Mouse (Mus musculus): Measurements from ENCODE around the gene Ldlrad3. TPM values are rescaled to one million over a fixed set of nuclear protein-coding genes. Genes with fewer than 3 reads are reported as not detected.

The Ldlrad3 gene
- total RNA-seq, 1 experiment from 2014 or later, result 10.2 TPM

DNA sequence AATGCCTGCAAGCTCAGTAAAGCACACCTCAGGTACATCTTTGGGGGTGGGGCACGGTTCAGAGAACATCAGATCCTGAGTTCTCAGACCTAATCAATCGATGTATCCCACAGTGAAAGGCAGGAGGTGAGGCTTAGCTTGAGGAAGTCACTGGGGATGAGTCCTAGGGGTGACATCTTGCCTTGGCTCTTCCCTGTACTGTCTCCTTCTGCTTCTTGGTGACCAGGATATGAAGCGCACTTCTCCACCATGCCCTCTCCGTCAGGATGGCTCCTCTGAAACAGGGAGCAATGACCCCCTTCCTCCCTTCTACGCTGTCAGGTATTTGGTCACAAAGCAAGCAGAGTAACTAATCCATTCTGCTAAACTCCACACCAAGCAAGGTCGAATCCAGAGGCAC, 79.5 kb downstream of the Ldlrad3 start:
- no peak for ATAC-seq (replicated peaks in 1 of 2; ENCODE audit: insufficient read depth in 1 of 2, low FRiP score in 2 of 2, low TSS enrichment in 1 of 2, low read depth in 1 of 2, poor library complexity in 2 of 2, severe bottlenecking in 2 of 2)

DNA sequence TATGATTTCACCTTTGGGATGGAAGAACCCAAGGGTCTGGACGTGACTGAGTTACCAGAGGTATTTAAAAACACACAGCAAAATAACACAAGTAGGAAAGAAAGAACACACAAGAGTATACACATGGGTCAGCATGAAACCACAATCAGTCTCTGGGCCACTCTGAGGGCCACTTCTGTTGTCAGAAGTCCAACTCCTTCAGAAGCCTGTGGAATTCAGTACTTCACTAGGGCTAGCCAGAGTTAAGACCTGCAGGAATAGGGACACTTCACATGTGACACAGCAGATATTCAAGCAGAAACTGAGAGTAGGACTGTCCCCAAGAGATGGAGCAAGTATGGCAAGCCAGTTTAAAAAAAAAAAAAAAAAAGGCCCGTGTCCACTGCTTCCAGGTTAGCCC, 80.7 kb downstream of the Ldlrad3 start:
- ATAC-seq (replicated peaks in 1 of 2; ENCODE audit: insufficient read depth in 1 of 2, low FRiP score in 2 of 2, low TSS enrichment in 1 of 2, low read depth in 1 of 2, poor library complexity in 2 of 2, severe bottlenecking in 2 of 2), result no peak

- ATAC-seq (replicated peaks in 1 of 2; ENCODE audit: insufficient read depth in 1 of 2, low FRiP score in 2 of 2, low TSS enrichment in 1 of 2, low read depth in 1 of 2, poor library complexity in 2 of 2, severe bottlenecking in 2 of 2), result no peak
Observed at GRCm38 (mm10) chr2:102103955-102104354, 82.2 kb downstream of the Ldlrad3 start.

DNA sequence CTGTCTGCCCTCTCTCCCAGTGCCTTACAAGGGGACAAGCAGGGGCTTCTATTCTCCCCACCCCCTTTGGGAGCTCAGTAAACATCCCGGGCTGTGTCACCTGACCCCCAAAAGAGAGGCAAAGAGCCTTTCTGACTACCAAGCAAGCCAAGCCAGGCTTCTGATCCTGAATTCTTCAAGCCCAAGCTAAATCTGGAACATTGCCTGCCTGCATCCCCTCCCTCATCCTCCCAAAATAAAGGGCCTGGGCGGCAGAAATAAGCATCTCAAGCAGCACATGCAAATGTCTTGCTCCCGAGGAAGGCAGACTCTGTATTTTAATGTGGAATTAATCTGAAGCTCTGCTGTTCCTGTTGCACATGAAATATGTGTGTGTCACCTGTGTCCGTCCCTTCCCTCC, 85.7 kb downstream of the Ldlrad3 start:
- ATAC-seq (replicated peaks in 1 of 2; ENCODE audit: insufficient read depth in 1 of 2, low FRiP score in 2 of 2, low TSS enrichment in 1 of 2, low read depth in 1 of 2, poor library complexity in 2 of 2, severe bottlenecking in 2 of 2), result no peak

DNA sequence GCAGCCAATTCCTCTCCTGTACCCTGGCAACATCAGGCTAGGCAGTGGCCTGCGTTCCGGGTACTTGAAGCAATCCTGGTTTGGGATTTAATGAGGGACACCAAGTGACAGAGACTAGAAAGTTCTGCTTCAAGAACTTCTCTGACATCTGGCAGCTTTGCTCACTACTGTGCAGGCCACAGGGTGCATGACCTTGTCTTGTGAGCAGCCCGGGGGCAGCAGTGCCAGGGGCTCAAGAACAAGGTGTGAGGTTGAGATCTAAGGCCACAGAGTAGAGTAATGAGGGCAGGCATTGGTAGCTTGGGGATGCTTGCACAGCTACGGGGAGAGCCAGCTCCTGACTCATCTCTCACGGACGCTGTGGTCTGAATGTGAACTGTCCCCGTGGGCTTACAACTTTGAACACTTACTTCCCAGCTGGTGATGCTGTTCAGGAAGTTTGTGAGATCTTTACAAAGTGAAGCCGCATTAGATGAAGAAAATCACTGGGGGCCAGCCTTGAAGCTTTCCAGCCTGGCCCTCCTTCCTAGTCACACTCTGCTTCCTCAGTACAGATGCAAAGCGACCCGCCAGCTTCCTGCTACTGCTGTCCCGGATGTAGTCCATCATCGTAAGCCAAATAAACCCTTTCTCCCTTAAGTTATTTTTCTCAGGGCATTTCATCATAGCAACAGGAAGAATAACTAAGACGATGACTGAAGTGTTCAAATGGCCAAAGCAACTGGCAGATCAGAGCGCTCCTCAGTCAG, 86.3 kb downstream of the Ldlrad3 start:
- no peak for ATAC-seq (replicated peaks in 1 of 2; ENCODE audit: insufficient read depth in 1 of 2, low FRiP score in 2 of 2, low TSS enrichment in 1 of 2, low read depth in 1 of 2, poor library complexity in 2 of 2, severe bottlenecking in 2 of 2)

- ATAC-seq (replicated peaks in 1 of 2; ENCODE audit: insufficient read depth in 1 of 2, low FRiP score in 2 of 2, low TSS enrichment in 1 of 2, low read depth in 1 of 2, poor library complexity in 2 of 2, severe bottlenecking in 2 of 2), result no peak
Observed at GRCm38 (mm10) chr2:102099261-102099660, 86.9 kb downstream of the Ldlrad3 start.

GRCm38 (mm10) chr2:102094773-102095172, 91.4 kb downstream of the Ldlrad3 start:
- ATAC-seq (replicated peaks in 1 of 2; ENCODE audit: insufficient read depth in 1 of 2, low FRiP score in 2 of 2, low TSS enrichment in 1 of 2, low read depth in 1 of 2, poor library complexity in 2 of 2, severe bottlenecking in 2 of 2), result no peak

DNA sequence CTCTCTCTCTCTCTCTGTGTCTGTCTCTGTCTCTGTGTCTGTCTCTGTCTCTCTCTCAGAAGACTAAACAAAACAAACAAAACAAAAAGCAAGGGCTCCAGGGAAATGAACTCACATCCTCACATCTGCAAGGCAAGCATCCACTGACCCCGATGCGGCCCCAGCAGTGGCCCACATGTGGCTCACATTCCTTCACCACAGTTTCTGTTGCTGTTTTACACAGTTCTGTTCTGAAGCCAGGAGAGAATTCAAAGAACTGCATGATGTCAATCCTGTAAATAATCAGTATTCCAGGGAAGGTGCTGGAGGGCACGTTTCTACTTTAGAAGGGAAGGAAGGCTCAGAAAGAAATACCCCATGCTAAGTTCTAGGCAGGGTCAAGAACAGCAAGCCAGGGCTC, 91.9 kb downstream of the Ldlrad3 start:
- no peak for ATAC-seq (replicated peaks in 1 of 2; ENCODE audit: insufficient read depth in 1 of 2, low FRiP score in 2 of 2, low TSS enrichment in 1 of 2, low read depth in 1 of 2, poor library complexity in 2 of 2, severe bottlenecking in 2 of 2)

- no peak for ATAC-seq (replicated peaks in 1 of 2; ENCODE audit: insufficient read depth in 1 of 2, low FRiP score in 2 of 2, low TSS enrichment in 1 of 2, low read depth in 1 of 2, poor library complexity in 2 of 2, severe bottlenecking in 2 of 2)
Observed at GRCm38 (mm10) chr2:102092579-102092978, 93.6 kb downstream of the Ldlrad3 start.

- peak; percentile 65 to 80 for ATAC-seq (replicated peaks in 1 of 2; ENCODE audit: insufficient read depth in 1 of 2, low FRiP score in 2 of 2, low TSS enrichment in 1 of 2, low read depth in 1 of 2, poor library complexity in 2 of 2, severe bottlenecking in 2 of 2)
Observed at GRCm38 (mm10) chr2:102091516-102092350, 94.5 kb downstream of the Ldlrad3 start.

GRCm38 (mm10) chr2:102087787-102088186, 98.4 kb downstream of the Ldlrad3 start:
- no peak for ATAC-seq (replicated peaks in 1 of 2; ENCODE audit: insufficient read depth in 1 of 2, low FRiP score in 2 of 2, low TSS enrichment in 1 of 2, low read depth in 1 of 2, poor library complexity in 2 of 2, severe bottlenecking in 2 of 2)

GRCm38 (mm10) chr2:102086583-102086982, 99.6 kb downstream of the Ldlrad3 start:
- no peak for ATAC-seq (replicated peaks in 1 of 2; ENCODE audit: insufficient read depth in 1 of 2, low FRiP score in 2 of 2, low TSS enrichment in 1 of 2, low read depth in 1 of 2, poor library complexity in 2 of 2, severe bottlenecking in 2 of 2)

DNA sequence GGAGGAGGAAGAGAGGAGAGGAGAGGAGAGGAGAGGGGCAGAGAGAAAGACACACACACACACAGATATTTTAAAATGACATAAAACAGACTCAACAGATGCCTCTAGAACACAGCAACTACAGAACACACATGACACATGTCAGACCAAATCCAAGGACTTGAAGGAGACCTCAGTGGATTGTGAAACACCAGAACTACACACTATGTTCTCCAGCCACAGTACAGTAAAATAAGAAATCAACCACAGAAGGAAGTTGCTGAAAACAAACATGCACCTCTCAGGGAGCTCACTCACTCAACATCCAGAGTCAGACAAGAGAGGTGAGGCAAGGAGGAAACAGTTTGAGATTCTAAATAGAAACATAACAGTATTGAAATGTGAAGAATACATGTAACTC, 103.4 kb downstream of the Ldlrad3 start:
- ATAC-seq (replicated peaks in 1 of 2; ENCODE audit: insufficient read depth in 1 of 2, low FRiP score in 2 of 2, low TSS enrichment in 1 of 2, low read depth in 1 of 2, poor library complexity in 2 of 2, severe bottlenecking in 2 of 2), result no peak

- peak in 1 of 2 experiments; percentile 53; a peak in 2 of 4 replicates for ATAC-seq (replicated peaks in 1 of 2; ENCODE audit: insufficient read depth in 1 of 2, low FRiP score in 2 of 2, low TSS enrichment in 1 of 2, low read depth in 1 of 2, poor library complexity in 2 of 2, severe bottlenecking in 2 of 2)
Observed at GRCm38 (mm10) chr2:102077554-102077953, 108.6 kb downstream of the Ldlrad3 start.

DNA sequence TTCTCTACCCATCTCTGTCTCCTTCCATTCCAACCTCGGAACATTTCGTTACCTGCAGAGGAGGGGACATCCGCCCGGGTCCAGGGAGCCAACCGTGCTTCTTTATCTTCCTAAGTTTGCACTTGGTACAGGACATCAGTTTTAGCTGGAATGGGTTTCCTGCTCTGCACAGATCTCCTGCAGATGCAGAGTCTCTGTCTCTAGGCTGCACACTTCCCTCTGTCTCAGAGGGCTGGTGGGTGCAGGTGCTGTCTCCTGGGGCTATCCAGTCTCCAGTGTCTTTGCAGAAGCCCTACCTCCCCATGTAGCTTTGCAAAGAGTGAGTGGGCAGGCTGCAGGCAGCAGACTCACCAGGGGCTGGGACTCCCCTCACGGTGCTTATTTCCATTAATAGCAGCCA, 109.9 kb downstream of the Ldlrad3 start:
- no peak for ATAC-seq (replicated peaks in 1 of 2; ENCODE audit: insufficient read depth in 1 of 2, low FRiP score in 2 of 2, low TSS enrichment in 1 of 2, low read depth in 1 of 2, poor library complexity in 2 of 2, severe bottlenecking in 2 of 2)

- ATAC-seq (replicated peaks in 1 of 2; ENCODE audit: insufficient read depth in 1 of 2, low FRiP score in 2 of 2, low TSS enrichment in 1 of 2, low read depth in 1 of 2, poor library complexity in 2 of 2, severe bottlenecking in 2 of 2), result no peak
Observed at GRCm38 (mm10) chr2:102073266-102074037, 112.7 kb downstream of the Ldlrad3 start.

DNA sequence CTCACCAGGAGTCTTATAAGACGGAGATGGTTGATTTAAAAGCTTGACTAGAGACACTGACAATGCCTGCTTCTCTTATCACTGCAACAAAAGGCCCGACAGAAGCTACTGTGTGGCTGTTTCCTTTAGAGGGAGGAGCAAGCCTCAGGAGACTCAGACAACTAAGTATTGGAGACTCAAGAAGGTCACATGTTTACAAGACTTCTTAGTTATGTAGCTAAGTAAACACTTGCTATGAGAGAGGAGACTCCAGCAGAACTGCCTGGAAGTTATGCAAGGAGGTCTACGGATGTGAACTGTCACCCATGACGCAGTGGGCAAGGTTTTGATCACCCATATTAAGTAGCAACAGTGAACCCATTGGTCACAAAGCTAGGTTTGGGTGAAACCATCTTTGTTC, 113.3 kb downstream of the Ldlrad3 start:
- no peak for ATAC-seq (replicated peaks in 1 of 2; ENCODE audit: insufficient read depth in 1 of 2, low FRiP score in 2 of 2, low TSS enrichment in 1 of 2, low read depth in 1 of 2, poor library complexity in 2 of 2, severe bottlenecking in 2 of 2)
